Mouse (Mus musculus): Measurements from ENCODE around the gene Ankrd33b. TPM values are rescaled to one million over a fixed set of nuclear protein-coding genes. Genes with fewer than 3 reads are reported as not detected.
A peak's percentile ranks its signal among the peaks of the same experiment; 100 is the strongest.

Ankrd33b gene
- total and polyA plus RNA-seq, 2 experiments from 2014 or later, result 1.6 TPM

DNA sequence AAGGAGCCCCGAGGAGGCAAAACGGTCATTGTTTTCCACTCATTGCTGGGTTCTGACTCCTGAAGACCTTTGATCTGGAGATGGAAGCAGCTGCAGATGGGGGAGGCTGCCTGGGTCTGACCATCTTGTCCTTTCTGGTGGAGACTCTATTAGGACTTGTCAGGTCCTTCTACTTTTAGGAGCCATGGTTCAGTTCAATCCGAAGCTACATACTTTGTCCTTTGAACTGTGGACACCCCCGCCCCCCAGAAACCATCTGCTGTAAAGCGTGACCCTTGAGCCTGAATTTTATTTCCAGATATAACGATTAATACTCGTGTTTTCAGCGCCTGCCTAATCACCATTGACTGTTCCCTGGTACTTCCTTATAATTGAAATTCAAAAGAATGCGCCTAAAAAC lies 105.2 kb downstream of the Ankrd33b start:
- WGBS, result 86% methylated on average over 9 of the region's 9 CpGs
- H3K4me3 ChIP-seq (ENCODE audit: low read length), result no peak overlapping the region

DNA sequence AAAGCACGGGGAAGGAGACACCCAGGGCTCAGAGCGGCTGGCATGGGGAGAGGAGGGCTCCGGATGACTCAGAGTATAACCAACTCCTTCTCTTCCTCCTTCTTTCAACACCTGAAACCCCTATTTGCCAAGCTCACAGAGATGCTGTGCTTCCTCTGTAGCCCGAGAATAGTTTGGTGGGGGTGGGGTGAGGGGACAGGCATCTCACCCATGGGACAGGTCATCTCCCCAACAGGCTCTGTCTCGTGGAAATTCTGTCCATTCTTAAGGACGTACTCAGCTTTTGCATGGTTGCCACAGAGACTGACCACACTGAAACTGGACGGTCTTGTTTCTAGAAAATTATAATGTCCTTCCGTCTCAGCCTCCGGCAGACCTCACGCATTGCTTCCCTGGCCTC lies 106.4 kb downstream of the Ankrd33b start:
- WGBS, result 84% methylated on average over 10 of the region's 10 CpGs

More for the DNA sequence above, 105.2 kb downstream of the Ankrd33b start:
- no peaks in the 10 kb centered on the region for H3K36me3 ChIP-seq (ENCODE audit: insufficient read depth, low read length)
- no peak overlapping the region for H3K9ac ChIP-seq (replicated peaks; ENCODE audit: low read length)
- ATAC-seq, result no peak
- H3K4me1 ChIP-seq (ENCODE audit: insufficient read depth, low read length), result no peaks in the 10 kb centered on the region
- no peak for TF ChIP-seq CTCF (IDR thresholded peaks at IDR 0.05; ENCODE audit: low read depth)
- DNase-seq (ENCODE audit: low spot score), result no peak
- no peaks in the 10 kb centered on the region for H3K9me3 ChIP-seq (ENCODE audit: low read length)
- no peaks in the 10 kb centered on the region for H3K27me3 ChIP-seq (ENCODE audit: insufficient read depth, low read length)
- no peak overlapping the region for H3K4me2 ChIP-seq (ENCODE audit: low read depth, low read length)
- no peak overlapping the region for H3K27ac ChIP-seq

DNA sequence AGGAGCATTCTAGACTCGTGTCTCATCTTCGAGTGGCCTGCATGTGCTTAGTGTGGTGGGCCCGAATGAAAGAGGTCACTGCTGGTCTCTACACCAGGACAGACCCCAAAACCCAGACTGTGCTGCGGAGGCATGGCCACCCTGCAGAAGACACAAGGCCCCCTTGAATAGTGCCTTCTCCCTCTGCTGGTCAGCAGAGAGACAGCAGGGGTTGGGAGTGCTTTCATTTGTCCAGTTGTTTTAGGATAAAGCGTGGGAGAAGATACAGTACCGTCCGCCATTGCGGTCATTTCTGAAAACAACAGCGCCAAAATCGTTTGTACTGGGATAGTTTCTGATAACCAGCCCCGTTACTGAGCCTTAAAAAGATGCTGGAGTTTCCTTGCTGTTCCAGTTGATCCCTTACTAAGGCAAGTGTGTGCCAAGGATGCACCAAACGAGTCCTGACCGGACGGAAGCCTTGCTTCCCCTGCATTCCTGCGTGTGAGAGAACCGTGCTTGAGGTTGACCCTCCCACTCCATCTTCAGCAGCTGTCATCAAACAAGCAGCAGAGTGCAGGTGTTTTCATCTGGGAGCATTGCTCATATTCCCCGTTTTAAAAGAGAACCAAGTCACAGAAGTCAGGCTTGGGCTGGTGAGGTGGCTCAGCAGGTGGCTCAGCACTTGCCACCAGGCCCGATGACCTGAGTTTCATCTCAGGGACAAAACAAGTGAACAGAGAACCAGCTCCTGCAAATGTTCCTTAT lies 108.7 kb downstream of the Ankrd33b start:
- DNase-seq (ENCODE audit: low spot score) (no peak), ATAC-seq (no peak)
- Histone ChIP-seq H3K36me3 (ENCODE audit: insufficient read depth, low read length) (no peaks in the 10 kb centered on the region), H3K27ac (no peak overlapping the region), H3K4me2 (ENCODE audit: low read depth, low read length) (no peak overlapping the region), H3K4me1 (ENCODE audit: insufficient read depth, low read length) (no peaks in the 10 kb centered on the region), H3K9me3 (ENCODE audit: low read length) (no peaks in the 10 kb centered on the region), H3K9ac (replicated peaks; ENCODE audit: low read length) (no peak overlapping the region), H3K4me3 (ENCODE audit: low read length) (no peak overlapping the region), H3K27me3 (ENCODE audit: insufficient read depth, low read length) (no peaks in the 10 kb centered on the region)
- TF ChIP-seq CTCF (IDR thresholded peaks at IDR 0.05; ENCODE audit: low read depth), result peak; percentile 71
- 86% methylated on average over 18 of the region's 18 CpGs for WGBS

More for the DNA sequence above, 106.4 kb downstream of the Ankrd33b start:
- no peak for DNase-seq (ENCODE audit: low spot score)
- H3K9ac ChIP-seq (replicated peaks; ENCODE audit: low read length), result no peak overlapping the region
- no peak overlapping the region for H3K27ac ChIP-seq
- no peak for TF ChIP-seq CTCF (IDR thresholded peaks at IDR 0.05; ENCODE audit: low read depth)
- ATAC-seq, result no peak
- H3K27me3 ChIP-seq (ENCODE audit: insufficient read depth, low read length), result no peaks in the 10 kb centered on the region
- no peaks in the 10 kb centered on the region for H3K4me1 ChIP-seq (ENCODE audit: insufficient read depth, low read length)
- no peaks in the 10 kb centered on the region for H3K36me3 ChIP-seq (ENCODE audit: insufficient read depth, low read length)
- no peaks in the 10 kb centered on the region for H3K9me3 ChIP-seq (ENCODE audit: low read length)
- no peak overlapping the region for H3K4me3 ChIP-seq (ENCODE audit: low read length)
- H3K4me2 ChIP-seq (ENCODE audit: low read depth, low read length), result no peak overlapping the region

- H3K36me3 ChIP-seq (ENCODE audit: insufficient read depth, low read length), result no peaks in the 10 kb centered on the region
- no peak for DNase-seq (ENCODE audit: low spot score)
- H3K4me1 ChIP-seq (ENCODE audit: insufficient read depth, low read length), result no peaks in the 10 kb centered on the region
- WGBS, result 84% methylated on average over 21 of the region's 21 CpGs
- H3K4me2 ChIP-seq (ENCODE audit: low read depth, low read length), result no peak overlapping the region
- no peak for TF ChIP-seq CTCF (IDR thresholded peaks at IDR 0.05; ENCODE audit: low read depth)
- H3K9ac ChIP-seq (replicated peaks; ENCODE audit: low read length), result no peak overlapping the region
- no peaks in the 10 kb centered on the region for H3K27me3 ChIP-seq (ENCODE audit: insufficient read depth, low read length)
- H3K27ac ChIP-seq, result no peak overlapping the region
- no peaks in the 10 kb centered on the region for H3K9me3 ChIP-seq (ENCODE audit: low read length)
- H3K4me3 ChIP-seq (ENCODE audit: low read length), result no peak overlapping the region
- ATAC-seq, result no peak
Measured at GRCm38 (mm10) chr15:31258029-31258692, 109.4 kb downstream of the Ankrd33b start.

- no peaks in the 10 kb centered on the region for H3K9me3 ChIP-seq (ENCODE audit: low read length)
- no peak overlapping the region for H3K27ac ChIP-seq
- ATAC-seq (no peak), DNase-seq (ENCODE audit: low spot score) (no peak)
- no peak overlapping the region for H3K4me3 ChIP-seq (ENCODE audit: low read length)
- H3K4me2 ChIP-seq (ENCODE audit: low read depth, low read length), result no peak overlapping the region
- H3K9ac ChIP-seq (replicated peaks; ENCODE audit: low read length), result no peak overlapping the region
- H3K36me3 ChIP-seq (ENCODE audit: insufficient read depth, low read length), result no peaks in the 10 kb centered on the region
- WGBS, result 92% methylated on average over 1 of the region's 1 CpGs
- no peak for TF ChIP-seq CTCF (IDR thresholded peaks at IDR 0.05; ENCODE audit: low read depth)
- no peaks in the 10 kb centered on the region for H3K4me1 ChIP-seq (ENCODE audit: insufficient read depth, low read length)
- no peaks in the 10 kb centered on the region for H3K27me3 ChIP-seq (ENCODE audit: insufficient read depth, low read length)
Measured at GRCm38 (mm10) chr15:31257329-31257728, 110.2 kb downstream of the Ankrd33b start.

DNA sequence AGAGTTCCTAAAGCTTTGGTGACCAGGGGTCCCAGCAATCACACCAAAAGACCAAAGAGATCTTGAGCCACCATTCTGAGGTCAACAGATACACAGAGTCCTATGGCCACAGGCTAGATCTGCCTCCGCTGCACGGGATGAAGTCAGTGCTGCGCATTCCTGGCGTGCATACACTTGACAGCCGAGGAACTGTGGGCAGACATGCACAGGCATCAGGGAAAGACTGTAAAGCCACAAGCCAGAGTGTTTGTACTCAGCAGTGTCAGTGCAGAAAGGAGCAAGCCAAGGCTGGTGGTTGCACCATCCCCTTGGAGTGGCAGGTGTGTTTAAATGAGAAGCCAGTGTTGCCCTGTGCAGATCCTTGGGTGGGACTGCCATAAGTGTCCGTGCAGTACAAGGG lies 111.8 kb downstream of the Ankrd33b start:
- 83% methylated on average over 6 of the region's 6 CpGs for WGBS
- no peak for DNase-seq (ENCODE audit: low spot score)
- H3K27ac ChIP-seq, result no peak overlapping the region
- H3K4me2 ChIP-seq (ENCODE audit: low read depth, low read length), result no peak overlapping the region
- no peak overlapping the region for H3K4me3 ChIP-seq (ENCODE audit: low read length)
- ATAC-seq, result no peak
- H3K36me3 ChIP-seq (ENCODE audit: insufficient read depth, low read length), result no peaks in the 10 kb centered on the region
- no peak for TF ChIP-seq CTCF (IDR thresholded peaks at IDR 0.05; ENCODE audit: low read depth)
- H3K9me3 ChIP-seq (ENCODE audit: low read length), result no peaks in the 10 kb centered on the region
- no peak overlapping the region for H3K9ac ChIP-seq (replicated peaks; ENCODE audit: low read length)
- no peaks in the 10 kb centered on the region for H3K27me3 ChIP-seq (ENCODE audit: insufficient read depth, low read length)
- H3K4me1 ChIP-seq (ENCODE audit: insufficient read depth, low read length), result 0 out of 2 replicates have a peak, but pooled peaks cover 2% of the 10 kb centered on the region

Data from hindbrain, postnatal 0 days (tissue).